Mouse (Mus musculus): Measurements from ENCODE around the gene Vps45.

GRCm38 (mm10) chr3:95986984-95987383 lies 71.3 kb downstream of the Vps45 start:
- TF ChIP-seq CTCF (IDR thresholded peaks at IDR 0.05; ENCODE audit: low read depth) (no peak), EP300 (IDR thresholded peaks at IDR 0.05; ENCODE audit: low read depth) (no peak)
